Mouse (Mus musculus) right cerebral cortex, adult 2 months (tissue): ENCODE measurements around the gene Zfp335.

Experiments
- DNase-seq, 2 experiments: peaks; one replicate each; pipeline ENCODE4 v3.0.0; 2021 to 2022; ENCODE audit warnings: low spot score in 2 of 2

Gene Zfp335

GRCm38 (mm10) chr2:164924100-164924857, 12.7 kb upstream of the Zfp335 start:
- peak; percentile 96 to 98 for DNase-seq

DNA sequence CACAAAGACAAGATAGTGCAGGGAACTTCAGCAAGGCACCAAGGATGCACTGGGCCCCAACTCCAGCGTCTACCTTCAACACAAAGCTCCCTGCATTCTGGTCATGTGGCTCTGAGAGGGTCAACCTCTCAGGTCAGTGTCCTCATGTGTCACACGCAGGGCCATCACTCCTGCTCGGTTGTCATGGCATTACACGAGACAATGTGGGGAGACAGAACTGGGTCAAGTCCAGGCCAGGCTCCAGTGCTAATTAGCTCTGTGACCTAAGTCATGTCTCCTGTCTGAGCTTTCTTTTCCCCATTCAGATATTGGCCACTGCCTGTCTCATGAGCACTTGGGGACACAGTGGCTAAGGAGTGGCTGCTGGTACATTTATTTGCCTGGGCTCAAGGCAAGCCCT, 11.7 kb upstream of the Zfp335 start:
- DNase-seq, result no peak

DNA sequence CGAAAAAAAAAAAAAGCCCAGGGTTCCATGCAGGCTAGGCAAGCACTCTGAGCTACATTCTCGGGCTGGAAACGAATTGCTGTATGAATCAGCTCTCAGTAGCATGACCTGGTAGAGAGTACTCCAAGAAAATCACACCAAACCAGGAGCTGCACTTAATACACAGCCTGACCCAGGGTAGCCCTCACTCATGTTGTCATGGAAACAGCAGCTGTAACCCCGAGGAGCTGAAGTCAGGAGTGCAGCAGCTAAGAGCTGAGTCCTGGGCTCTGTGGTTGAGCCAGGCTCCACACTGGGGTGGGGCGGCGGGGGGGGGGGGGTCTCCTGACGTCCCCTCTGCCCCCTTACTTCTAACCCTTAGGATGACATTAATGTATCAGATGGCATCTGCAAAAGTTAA, 10.4 kb upstream of the Zfp335 start:
- DNase-seq, result no peak

DNA sequence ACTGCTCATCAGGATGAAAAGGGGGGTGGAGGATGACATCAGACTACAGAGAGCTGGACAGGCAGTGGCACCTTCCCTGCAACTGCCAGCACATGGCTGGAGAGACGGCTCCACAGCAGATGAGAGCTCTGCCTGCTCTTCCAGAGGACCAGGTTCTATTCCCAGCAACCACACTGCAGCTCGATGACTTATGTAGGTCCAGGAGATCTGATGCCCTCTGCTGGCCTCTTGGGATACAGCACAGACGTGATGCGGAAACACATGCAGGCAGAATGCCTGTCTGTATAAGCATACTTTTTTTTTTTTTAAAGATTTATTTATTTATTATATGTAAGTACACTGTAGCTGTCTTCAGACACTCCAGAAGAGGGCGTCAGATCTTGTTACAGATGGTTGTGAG, 6.8 kb upstream of the Zfp335 start:
- no peak for DNase-seq

- no peak for DNase-seq
Measured at GRCm38 (mm10) chr2:164917371-164917770, 5.8 kb upstream of the Zfp335 start.

- no peak for DNase-seq
Measured at GRCm38 (mm10) chr2:164916820-164917219, 5.3 kb upstream of the Zfp335 start.

- no peak for DNase-seq
Measured at GRCm38 (mm10) chr2:164913428-164913786, 1.9 kb upstream of the Zfp335 start.

DNA sequence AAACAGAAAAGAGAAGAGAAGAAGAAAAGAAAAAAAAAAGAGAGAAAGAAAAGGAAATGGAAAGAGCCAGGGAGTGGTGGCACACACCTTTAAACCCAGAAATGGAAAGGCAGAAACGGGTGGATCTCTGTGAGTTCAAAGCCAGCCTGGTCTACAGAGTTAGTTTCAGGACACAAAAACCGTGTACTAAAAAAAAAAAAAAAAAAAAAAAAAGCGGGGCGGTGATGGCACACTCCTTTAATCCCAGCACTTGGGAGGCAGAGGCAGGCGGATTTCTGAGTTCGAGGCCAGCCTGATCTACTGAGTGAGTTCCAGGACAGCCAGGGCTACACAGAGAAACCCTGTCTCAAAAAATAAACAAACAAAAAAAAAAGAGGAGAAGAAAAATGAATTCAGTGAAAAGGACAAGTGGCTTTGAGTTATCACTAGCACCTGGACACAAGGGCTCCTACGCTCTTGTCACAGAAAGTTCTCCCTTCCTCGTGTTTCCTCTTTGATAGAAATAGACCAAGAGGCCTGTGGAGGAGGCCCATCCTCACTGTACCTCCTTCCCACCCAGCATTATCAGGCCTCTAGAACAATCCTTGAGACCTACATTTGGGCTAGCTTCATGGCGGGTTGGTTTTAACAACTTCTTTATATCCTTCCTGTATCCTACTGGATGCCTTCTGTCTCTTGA, 1.3 kb upstream of the Zfp335 start:
- no peak for DNase-seq

DNA sequence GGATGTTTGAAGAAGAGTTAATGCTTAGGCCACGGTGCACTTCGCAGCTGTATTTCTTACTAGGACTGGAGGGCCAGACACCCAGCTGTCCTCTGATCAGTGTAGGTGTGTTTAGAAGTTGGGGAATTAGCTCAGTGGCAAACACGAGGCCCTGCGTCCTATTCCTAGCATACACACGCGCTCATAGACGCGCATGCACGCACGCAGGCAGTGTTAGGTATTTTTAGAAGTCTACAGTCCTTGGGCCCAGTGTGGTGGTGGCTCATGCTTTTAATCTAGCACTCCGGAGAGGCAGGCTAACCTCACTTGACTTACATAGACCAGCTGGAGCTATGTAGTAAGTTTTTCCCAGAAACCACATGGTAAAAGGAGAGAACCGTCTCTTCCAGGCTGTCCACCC, 594 bp upstream of the Zfp335 start:
- DNase-seq, result peak; percentile 60 to 74

GRCm38 (mm10) chr2:164910360-164911061, 1.0 kb downstream of the Zfp335 start:
- no peak for DNase-seq

DNA sequence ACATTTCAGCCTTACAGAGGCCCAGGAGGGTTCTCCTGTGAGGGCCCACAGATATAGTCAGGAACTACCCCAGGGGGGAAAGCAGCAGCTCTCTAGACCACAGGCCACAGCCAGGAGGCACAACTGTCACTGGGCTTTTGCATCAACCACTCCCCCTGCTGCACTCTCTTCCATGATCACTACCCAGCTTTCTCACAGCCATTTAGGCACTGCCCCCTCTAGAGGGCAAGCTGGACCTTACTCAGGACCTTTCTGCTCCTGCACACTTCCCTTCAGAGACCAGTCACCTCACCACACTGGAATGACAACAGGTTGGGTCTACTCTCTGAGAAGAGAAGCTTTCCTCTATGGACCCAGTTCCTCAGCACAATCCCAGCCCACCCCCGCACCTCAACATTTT, 2.0 kb downstream of the Zfp335 start:
- no peak for DNase-seq

- no peak for DNase-seq
Measured at GRCm38 (mm10) chr2:164909100-164909499, 2.5 kb downstream of the Zfp335 start.

DNA sequence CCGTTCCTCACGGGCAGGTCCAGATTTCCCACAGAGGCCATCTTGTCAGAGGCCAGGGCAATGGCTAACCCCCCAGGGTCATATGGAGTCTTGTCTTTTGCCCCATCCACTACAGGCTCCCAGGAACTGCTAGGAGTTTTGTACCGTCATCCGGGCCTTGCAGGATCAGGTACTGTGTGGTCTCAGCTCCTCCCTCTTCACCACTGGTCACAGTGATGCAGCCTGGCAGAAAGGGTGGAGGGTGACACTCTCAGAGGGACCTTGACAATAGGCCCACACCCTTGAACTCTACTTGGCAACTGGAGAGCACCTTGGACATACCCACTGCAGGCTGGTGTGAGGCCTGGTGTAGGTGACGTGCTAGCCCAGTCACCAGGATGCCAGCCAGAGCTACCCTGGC, 3.5 kb downstream of the Zfp335 start:
- no peak for DNase-seq

- no peak for DNase-seq
Measured at GRCm38 (mm10) chr2:164907511-164907910, 4.0 kb downstream of the Zfp335 start.

DNA sequence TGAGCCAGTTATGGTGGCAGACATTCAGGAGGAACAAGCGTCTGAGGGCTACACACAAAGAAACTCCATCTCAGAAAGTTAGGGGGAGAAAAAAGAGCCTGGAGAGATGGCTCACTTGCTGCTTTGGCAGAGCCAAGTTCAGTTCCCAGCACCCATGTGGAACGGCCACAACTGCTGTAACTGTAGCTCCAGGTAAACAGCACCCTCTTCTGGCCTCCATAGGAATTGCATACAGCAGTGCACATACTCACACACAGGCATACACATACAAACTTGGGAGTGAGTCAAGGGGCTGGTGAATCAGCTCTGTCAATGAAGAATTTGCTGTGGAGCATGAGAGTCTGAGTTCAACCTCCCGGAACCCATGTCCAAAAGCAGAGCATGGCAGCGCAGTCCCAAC, 5.5 kb downstream of the Zfp335 start:
- DNase-seq, result no peak

DNA sequence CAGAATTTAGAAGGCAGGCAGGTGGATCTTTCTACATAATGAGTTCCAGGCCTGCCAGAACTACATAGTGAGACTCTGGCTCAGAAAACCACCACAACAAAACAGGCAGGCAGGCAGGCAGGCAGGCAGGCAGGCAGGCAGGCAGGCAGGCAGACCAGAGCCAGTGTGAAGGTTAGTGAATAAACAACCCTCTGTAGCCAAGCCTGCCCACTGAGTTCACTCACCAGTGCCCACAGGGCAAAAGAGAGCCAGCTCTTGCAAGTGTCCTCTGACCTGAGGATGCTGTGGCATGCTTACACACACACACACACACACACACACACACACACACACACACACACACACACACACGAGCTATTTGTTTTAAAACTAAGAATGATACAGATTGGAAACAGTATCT, 8.1 kb downstream of the Zfp335 start:
- no peak for DNase-seq

- no peak for DNase-seq
Measured at GRCm38 (mm10) chr2:164901380-164901779, 10.2 kb downstream of the Zfp335 start.

- DNase-seq, result peak in 1 of 2 experiments; percentile 2
Measured at GRCm38 (mm10) chr2:164899723-164900459, 11.7 kb downstream of the Zfp335 start.

DNA sequence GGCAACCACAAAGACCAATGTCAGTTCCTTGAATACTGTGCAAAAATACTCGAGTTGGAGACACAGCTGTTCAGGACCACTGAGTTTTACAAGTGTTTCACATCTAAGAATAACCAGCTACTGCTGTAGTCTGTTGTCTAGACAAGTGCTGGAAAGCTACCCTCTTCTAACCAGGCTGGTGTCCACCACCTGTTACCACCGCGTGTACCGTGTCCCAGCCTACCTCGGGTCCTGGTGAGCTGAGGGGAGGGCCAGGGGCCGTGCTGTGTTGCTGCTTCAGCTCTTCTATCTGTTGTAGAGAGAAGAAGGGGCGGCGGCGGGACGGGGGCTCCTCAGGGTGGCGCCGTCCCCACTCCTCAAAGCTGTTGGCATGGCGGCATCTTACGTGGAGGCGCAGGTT, 12.5 kb downstream of the Zfp335 start:
- no peak for DNase-seq

DNA sequence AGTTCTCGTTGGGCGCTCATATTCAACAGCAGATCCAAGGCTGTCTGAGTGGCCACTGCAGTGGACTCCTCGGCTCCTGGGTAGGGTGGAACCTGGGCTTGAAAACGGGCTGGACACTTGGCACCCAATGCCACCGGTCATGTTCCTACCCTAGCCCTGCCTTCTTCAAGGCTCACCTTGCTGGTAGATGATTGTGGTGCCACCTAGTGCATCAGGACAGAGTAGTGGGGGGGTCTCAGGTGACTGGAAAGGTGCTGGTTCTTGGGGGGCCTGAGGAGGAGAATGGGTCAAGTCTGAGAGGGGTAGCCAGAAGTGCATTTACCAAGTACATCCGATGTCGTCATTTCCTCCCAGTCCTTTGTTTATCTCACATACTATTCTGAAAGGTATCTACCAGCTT, 13.5 kb downstream of the Zfp335 start:
- DNase-seq, result no peak

GRCm38 (mm10) chr2:164895885-164896284, 15.7 kb downstream of the Zfp335 start:
- no peak for DNase-seq

GRCm38 (mm10) chr2:164894644-164895043, 16.9 kb downstream of the Zfp335 start:
- DNase-seq, result no peak
